In the genomic region with DNA sequence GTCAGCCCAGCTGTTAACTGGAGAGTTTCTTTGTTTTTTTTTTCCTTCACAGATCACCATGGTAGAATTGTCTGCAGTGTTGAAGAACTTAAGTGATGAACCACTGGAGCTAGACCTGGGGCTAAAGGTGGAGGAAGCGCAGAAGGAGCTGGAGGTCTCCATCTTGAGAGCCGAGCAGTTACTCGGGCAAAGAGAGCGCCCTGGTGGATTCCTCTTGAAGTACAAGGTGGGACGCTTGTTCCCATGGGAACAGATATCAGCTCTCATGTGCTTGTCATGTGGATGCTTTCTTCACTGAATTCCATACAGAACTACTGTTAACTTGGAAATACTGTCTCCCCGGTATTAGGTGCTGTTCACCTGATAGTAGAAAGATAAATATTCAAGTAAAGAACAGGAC, we compare ENCODE assay signal across 8 mouse cellular contexts.
DNase-seq lines count a peak whose midpoint lies in the region; ATAC-seq and TF ChIP-seq lines count a peak whose summit lies in the region.

No protein-coding gene starts in this region.

- DNase-seq in cerebellum, adult 11 months: peak; percentile 3
- DNase-seq in cerebellum, adult 8-10 months: no peak
- no peak for DNase-seq in liver, embryonic 14.5 days (ENCODE audit: low read depth in 3 of 3, low spot score in 3 of 3)
- DNase-seq in liver, embryonic 11.5 days (ENCODE audit: low spot score): no peak
- DNase-seq in embryo, embryonic 10 days (ENCODE audit: low spot score): peak; percentile 39
- DNase-seq in layer of hippocampus, postnatal 36 days: peak; percentile 21 to 29
- DNase-seq in right cerebral cortex, postnatal 14 days: peak; percentile 66

- no peak overlapping the region for H3K4me3 ChIP-seq in liver, embryonic 14.5 days (ENCODE audit: insufficient read depth in 1 of 2, low read depth in 2 of 2, low read length in 2 of 2)
- H3K4me3 ChIP-seq in liver, embryonic 11.5 days (ENCODE audit: low read depth, low read length): no peak overlapping the region

- peak; percentile 23 for TF ChIP-seq CTCF in liver, embryonic 14.5 days (IDR thresholded peaks at IDR 0.05; ENCODE audit: low read depth)

- H3K9me3 ChIP-seq in liver, embryonic 14.5 days (ENCODE audit: control insufficient read depth, low read length): no peaks in the 10 kb centered on the region
- H3K9me3 ChIP-seq in liver, embryonic 11.5 days (ENCODE audit: control insufficient read depth, low read length): no peaks in the 10 kb centered on the region

- 57% methylated on average over 6 of the region's 6 CpGs for WGBS in liver, embryonic 14.5 days (ENCODE audit: insufficient replicate concordance)
- WGBS in liver, embryonic 11.5 days: 53% methylated on average over 6 of the region's 6 CpGs

- H3K9ac ChIP-seq in liver, embryonic 14.5 days (replicated peaks): no peak overlapping the region
- H3K9ac ChIP-seq in liver, embryonic 11.5 days (ENCODE audit: low read depth, low read length): no peak overlapping the region

- H3K4me2 ChIP-seq in liver, embryonic 14.5 days (ENCODE audit: low read depth): no peak overlapping the region
- H3K4me2 ChIP-seq in liver, embryonic 11.5 days: no peak overlapping the region

- H3K27ac ChIP-seq in liver, embryonic 14.5 days: no peak overlapping the region
- H3K27ac ChIP-seq in liver, embryonic 11.5 days (ENCODE audit: low read depth, low read length): no peak overlapping the region

- no peak for TF ChIP-seq EP300 in liver, embryonic 14.5 days (IDR thresholded peaks at IDR 0.05; ENCODE audit: low read depth)

- H3K4me1 ChIP-seq in liver, embryonic 14.5 days (replicated peaks; ENCODE audit: control insufficient read depth in 2 of 2, insufficient read depth in 2 of 2, low read length in 1 of 2): no peaks in the 10 kb centered on the region
- H3K4me1 ChIP-seq in liver, embryonic 11.5 days (replicated peaks; ENCODE audit: control insufficient read depth, insufficient read depth, low read length): no peaks in the 10 kb centered on the region

- no peak for ATAC-seq in liver, embryonic 14.5 days (ENCODE audit: insufficient read depth)
- no peak for ATAC-seq in liver, embryonic 11.5 days (replicated peaks; ENCODE audit: low FRiP score)
- ATAC-seq in granulocyte monocyte progenitor cell, adult 5-6 weeks (replicated peaks; ENCODE audit: poor library complexity, severe bottlenecking): no peak

- H3K27me3 ChIP-seq in liver, embryonic 14.5 days (ENCODE audit: control insufficient read depth, insufficient read depth, low read length): no peaks in the 10 kb centered on the region
- no peaks in the 10 kb centered on the region for H3K27me3 ChIP-seq in liver, embryonic 11.5 days (replicated peaks; ENCODE audit: control insufficient read depth, insufficient read depth, low read length)

- no peaks in the 10 kb centered on the region for H3K36me3 ChIP-seq in liver, embryonic 14.5 days (replicated peaks; ENCODE audit: control insufficient read depth, insufficient read depth, low read depth)
- H3K36me3 ChIP-seq in liver, embryonic 11.5 days (ENCODE audit: control insufficient read depth, insufficient read depth, low read length): no peaks in the 10 kb centered on the region

Comparison
In these comparisons a context has a peak if more than half of its experiments do, and no peak if none do; other contexts are left out.
1. DNase-seq: peak in cerebellum, adult 11 months (single experiment), embryo, embryonic 10 days (single experiment), layer of hippocampus, postnatal 36 days (2 of 2) and right cerebral cortex, postnatal 14 days (single experiment); none in cerebellum, adult 8-10 months (single experiment), liver, embryonic 14.5 days (0 of 3) and liver, embryonic 11.5 days (single experiment).